Mouse (Mus musculus): ENCODE data around the gene Olfr1310.
"Not testable (repeated sequence)": the region's sequence is repeated elsewhere in the genome, so short reads cannot be mapped to it uniquely, and the experiment has no call there.

Gene Olfr1310

GRCm38 (mm10) chr2:112012608-112013007, at the start of gene Olfr1310:
Olfr1310 (minus strand) TSS chr2:112012708.
- DNase-seq, result no peak

DNA sequence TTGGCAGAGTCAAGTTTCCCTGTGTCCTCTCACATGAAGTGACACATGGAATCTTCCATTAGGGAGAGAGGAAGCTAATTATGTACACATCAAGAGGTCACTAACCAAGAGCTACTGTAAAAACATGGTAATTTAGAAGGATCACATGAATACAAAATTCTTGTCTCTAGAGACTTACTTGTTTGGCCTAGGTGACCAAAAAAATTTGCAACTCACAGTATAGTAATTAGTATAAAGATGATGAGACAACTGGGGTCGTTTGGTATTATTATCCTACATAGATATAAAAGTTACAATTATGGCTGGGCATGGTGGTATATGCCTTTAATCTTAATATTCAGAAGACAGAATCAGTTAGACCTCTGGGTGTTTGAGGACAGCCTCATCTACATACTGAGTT, 37.6 kb upstream of the Olfr1310 start, which contains the start of gene Olfr1312:
Olfr1312 (minus strand) TSS at position 101 of the 400 bp plus-strand sequence.
- DNase-seq, result no peak

DNA sequence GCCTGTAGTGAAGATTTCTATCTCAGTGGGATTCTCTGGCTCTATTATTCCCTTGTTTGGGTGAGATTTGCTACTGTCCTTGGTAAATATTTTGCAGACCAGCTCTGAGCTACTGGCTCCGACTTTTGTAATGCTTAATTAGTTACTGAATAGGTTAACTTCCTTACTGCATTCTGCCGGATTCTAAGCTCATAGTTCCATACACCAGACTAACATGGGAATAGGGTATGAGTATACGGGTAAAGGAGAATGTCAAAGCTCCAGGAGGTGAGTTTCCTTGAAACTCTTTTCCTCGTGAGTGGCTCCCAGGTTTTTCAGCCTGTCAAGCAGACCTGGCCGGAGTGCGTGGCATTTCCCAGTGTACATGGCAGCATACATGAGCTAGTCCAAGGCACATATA, 14.5 kb upstream of the Olfr1310 start:
- not testable (repeated sequence) for DNase-seq

GRCm38 (mm10) chr2:112024312-112024711, 11.8 kb upstream of the Olfr1310 start, which contains the start of gene Olfr1311:
Olfr1311 (minus strand) TSS chr2:112024412.
- no peak for DNase-seq

- no peak for DNase-seq
Observed at GRCm38 (mm10) chr2:112014900-112015299, 2.4 kb upstream of the Olfr1310 start.

DNA sequence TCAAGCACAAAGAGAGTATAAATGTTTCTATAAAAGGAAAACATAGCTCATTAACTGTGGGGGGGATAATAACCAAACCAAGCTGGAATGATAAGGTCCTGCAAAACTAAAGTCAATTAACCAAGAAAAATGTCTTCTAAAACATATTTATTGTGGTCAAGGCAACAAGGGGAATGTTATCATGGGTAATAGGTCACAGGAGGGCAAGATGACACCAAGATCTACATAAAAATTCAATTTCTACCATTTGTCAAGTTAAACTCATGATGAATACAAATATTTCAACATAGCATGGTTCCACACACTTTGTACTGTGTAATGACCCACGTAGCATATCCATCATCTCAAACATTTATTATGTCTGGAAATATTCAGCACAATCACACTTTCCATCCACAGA, 22.3 kb downstream of the Olfr1310 start, which contains the start of gene Olfr1309:
Olfr1309 (minus strand) TSS at position 101 of the 400 bp plus-strand sequence.
- DNase-seq, result no peak

DNA sequence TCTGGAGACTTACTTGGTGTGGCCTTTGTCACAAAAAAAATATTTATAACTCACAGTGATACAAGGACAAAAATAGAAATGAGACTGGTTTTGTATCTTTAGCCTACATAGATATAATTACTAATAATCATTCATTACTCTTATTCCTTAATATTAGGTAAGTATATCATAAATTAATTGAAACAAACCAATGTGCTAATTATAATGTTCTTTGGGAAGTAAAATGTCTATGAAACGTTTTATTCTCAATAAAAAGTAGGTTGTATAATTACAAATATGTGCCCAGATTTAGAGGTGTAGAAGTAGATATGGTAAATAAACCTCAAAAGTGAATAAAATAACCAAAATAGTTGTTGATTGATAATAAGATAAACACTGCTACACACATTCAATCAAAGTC, 47.7 kb downstream of the Olfr1310 start, which contains the start of gene Olfr1308:
Olfr1308 (minus strand) TSS at position 101 of the 400 bp plus-strand sequence.
- DNase-seq, result no peak

Measured in kidney, adult 18-20 months (tissue).